Mouse (Mus musculus) olfactory bulb, adult 2 months (tissue): Measurements from ENCODE around the gene Akr1d1.

Experiments used
- CTCF ChIP-seq: fragments of 200-500 bp; IDR thresholded peaks from 2 replicates; pipeline ENCODE4 v1.5.1; 2012; ENCODE audit warnings: low read depth, mild to moderate bottlenecking, low read length, moderate library complexity; ENCODE audit not compliant: insufficient read depth
- POLR2A ChIP-seq: fragments of 200-500 bp; IDR thresholded peaks from 2 replicates; pipeline ENCODE4 v1.6.1; 2012; ENCODE audit warnings: mild to moderate bottlenecking, low read depth, low read length, moderate library complexity; ENCODE audit not compliant: insufficient read depth

GRCm38 (mm10) chr6:37553926-37554325, 24.0 kb downstream of the Akr1d1 start:
- no peak for TF ChIP-seq CTCF
- no peak for TF ChIP-seq POLR2A
